Mouse (Mus musculus) forebrain, embryonic 12.5 days (tissue): ENCODE measurements around the gene Baz2b. TPM values are rescaled to one million over a fixed set of nuclear protein-coding genes. Genes with fewer than 3 reads are reported as not detected.
A peak's percentile ranks its signal among the peaks of the same experiment; 100 is the strongest.

Source experiments
- ATAC-seq: fragments of 200-750 bp; cut with Nextera tagmentation; 2 replicates; pipeline ENCODE4 v1.8.0; 2017; ENCODE audit warnings: moderate TSS enrichment; ENCODE audit not compliant: low FRiP score
- H3K27ac ChIP-seq: fragments of 300-500 bp; sonication (generic); 2 replicates; pipeline ENCODE4 v1.5.1; 2016; ENCODE audit warnings: mild to moderate bottlenecking
- H3K27me3 ChIP-seq: fragments of 300-500 bp; sonication (generic); 2 replicates; pipeline ENCODE4 v1.6.1; 2016; ENCODE audit warnings: mild to moderate bottlenecking
- H3K36me3 ChIP-seq: fragments of 300-500 bp; sonication (generic); replicated peaks from 2 replicates; pipeline ENCODE4 v1.6.1; 2016; ENCODE audit warnings: mild to moderate bottlenecking
- H3K4me1 ChIP-seq: fragments of 300-500 bp; sonication (generic); 2 replicates; pipeline ENCODE4 v1.6.1; 2016
- H3K4me2 ChIP-seq: fragments of 300-500 bp; sonication (generic); 2 replicates; pipeline ENCODE4 v1.6.1; 2016; ENCODE audit warnings: mild to moderate bottlenecking, moderate library complexity
- H3K4me3 ChIP-seq: fragments of 300-500 bp; sonication (generic); replicated peaks from 2 replicates; pipeline ENCODE4 v1.5.1; 2016; ENCODE audit warnings: mild to moderate bottlenecking
- H3K9ac ChIP-seq: fragments of 300-500 bp; sonication (generic); 2 replicates; pipeline ENCODE4 v1.6.1; 2016; ENCODE audit warnings: mild to moderate bottlenecking
- H3K9me3 ChIP-seq: fragments of 300-500 bp; sonication (generic); 2 replicates; pipeline ENCODE4 v1.6.1; 2016
- WGBS: fragments of 180-500 bp; shearing (Covaris S2); methylation state at CpG from one replicate; pipeline ENCODE4 v1.1.7; 2016; 5-methylcytosine and 5-hydroxymethylcytosine counted together
- polyA plus RNA-seq: library from polyadenylated mRNA; unstranded; fragments of >200 nt; fragmentation: Nextera tagmentation; extraction: Ambion mirVana; gene quantifications from 2 replicates; pipeline ENCODE4 v1.2.1, GENCODE M21; 2016

The Baz2b gene
- polyA plus RNA-seq, 1 experiment from 2014 or later, result 85.6 TPM

GRCm38 (mm10) chr2:60125049-60126004 lies 84.3 kb downstream of the Baz2b start:
- peaks cover 21% of the 10 kb centered on the region for H3K4me1 ChIP-seq
- peak overlapping the region; percentile 95 for H3K4me3 ChIP-seq
- H3K27me3 ChIP-seq, result no peaks in the 10 kb centered on the region
- H3K9ac ChIP-seq, result peak overlapping the region; percentile 99
- peak; percentile 76 for ATAC-seq
- peak overlapping the region; percentile 59 for H3K4me2 ChIP-seq
- peak overlapping the region; percentile 100 for H3K27ac ChIP-seq
- H3K36me3 ChIP-seq, result no peaks in the 10 kb centered on the region
- WGBS, result under 1% methylated on average over 56 of the region's 83 CpGs
- no peaks in the 10 kb centered on the region for H3K9me3 ChIP-seq

- ATAC-seq, result peak; percentile 72
- peaks cover 26% of the 10 kb centered on the region for H3K4me1 ChIP-seq
- under 1% methylated on average over 36 of the region's 47 CpGs for WGBS
Measured at GRCm38 (mm10) chr2:60124648-60125048, 85.0 kb downstream of the Baz2b start.

GRCm38 (mm10) chr2:60123911-60124647 lies 85.6 kb downstream of the Baz2b start:
- peak overlapping the region; percentile 100 for H3K27ac ChIP-seq
- ATAC-seq, result no peak
- peak overlapping the region; percentile 95 for H3K4me3 ChIP-seq
- 4% methylated on average over 13 of the region's 13 CpGs for WGBS
- H3K4me1 ChIP-seq, result peaks cover 30% of the 10 kb centered on the region
- no peaks in the 10 kb centered on the region for H3K36me3 ChIP-seq
- H3K9ac ChIP-seq, result peak overlapping the region; percentile 99
- H3K4me2 ChIP-seq, result peak overlapping the region; percentile 59
- no peaks in the 10 kb centered on the region for H3K27me3 ChIP-seq
- no peaks in the 10 kb centered on the region for H3K9me3 ChIP-seq

More at GRCm38 (mm10) chr2:60124648-60125048, 85.0 kb downstream of the Baz2b start:
- Histone ChIP-seq H3K9me3 (no peaks in the 10 kb centered on the region), H3K4me2 (peak overlapping the region; percentile 59), H3K36me3 (no peaks in the 10 kb centered on the region), H3K9ac (peak overlapping the region; percentile 99), H3K27me3 (no peaks in the 10 kb centered on the region), H3K27ac (peak overlapping the region; percentile 100), H3K4me3 (peak overlapping the region; percentile 95)

- no peak for ATAC-seq
- H3K27me3 ChIP-seq, result no peaks in the 10 kb centered on the region
- no peaks in the 10 kb centered on the region for H3K36me3 ChIP-seq
- no peaks in the 10 kb centered on the region for H3K9me3 ChIP-seq
- H3K4me2 ChIP-seq, result peak overlapping the region; percentile 43
- WGBS, result 37% methylated on average over 6 of the region's 6 CpGs
- H3K4me1 ChIP-seq, result peaks cover 36% of the 10 kb centered on the region
- H3K9ac ChIP-seq, result no peak overlapping the region
- peak overlapping the region; percentile 29 for H3K4me3 ChIP-seq
- no peak overlapping the region for H3K27ac ChIP-seq
Measured at GRCm38 (mm10) chr2:60123061-60123874, 86.4 kb downstream of the Baz2b start.

- H3K4me2 ChIP-seq, result peak overlapping the region; percentile 36; the same call in 1 of the 2 replicates
- peak overlapping the region; percentile 50; the same call in 1 of the 2 replicates for H3K27ac ChIP-seq
- no peak overlapping the region for H3K9ac ChIP-seq
- H3K27me3 ChIP-seq, result no peaks in the 10 kb centered on the region
- no peak overlapping the region for H3K4me3 ChIP-seq
- H3K36me3 ChIP-seq, result no peaks in the 10 kb centered on the region
- WGBS, result 18% methylated on average over 2 of the region's 2 CpGs
- H3K9me3 ChIP-seq, result no peaks in the 10 kb centered on the region
- peaks cover 43% of the 10 kb centered on the region for H3K4me1 ChIP-seq
- no peak for ATAC-seq
Measured at GRCm38 (mm10) chr2:60122188-60122587, 87.5 kb downstream of the Baz2b start.

GRCm38 (mm10) chr2:60120681-60121080 lies 89.0 kb downstream of the Baz2b start:
- ATAC-seq, result no peak
- H3K9ac ChIP-seq, result no peak overlapping the region
- H3K4me2 ChIP-seq, result no peak overlapping the region
- no peak overlapping the region for H3K4me3 ChIP-seq
- H3K9me3 ChIP-seq, result no peaks in the 10 kb centered on the region
- no peak overlapping the region for H3K27ac ChIP-seq
- peaks cover 55% of the 10 kb centered on the region for H3K4me1 ChIP-seq
- 51% methylated on average over 2 of the region's 2 CpGs for WGBS
- 0 out of 2 replicates have a peak, but pooled peaks cover 4% of the 10 kb centered on the region for H3K36me3 ChIP-seq
- no peaks in the 10 kb centered on the region for H3K27me3 ChIP-seq

GRCm38 (mm10) chr2:60118684-60119558 lies 90.7 kb downstream of the Baz2b start:
- Histone ChIP-seq H3K27ac (0 out of 2 replicates have a peak overlapping the region, but pooled peaks have one; percentile 61), H3K27me3 (no peaks in the 10 kb centered on the region), H3K4me3 (no peak overlapping the region), H3K9ac (no peak overlapping the region), H3K9me3 (no peaks in the 10 kb centered on the region), H3K4me2 (peak overlapping the region; percentile 31), H3K36me3 (0 out of 2 replicates have a peak, but pooled peaks cover 4% of the 10 kb centered on the region), H3K4me1 (peaks cover 60% of the 10 kb centered on the region)
- WGBS, result 25% methylated on average over 10 of the region's 10 CpGs
- ATAC-seq, result peak; percentile 42; the same call in 1 of the 2 replicates

GRCm38 (mm10) chr2:60117867-60118266 lies 91.8 kb downstream of the Baz2b start:
- Histone ChIP-seq H3K9ac (no peak overlapping the region), H3K9me3 (no peaks in the 10 kb centered on the region), H3K36me3 (0 out of 2 replicates have a peak, but pooled peaks cover 4% of the 10 kb centered on the region), H3K4me2 (no peak overlapping the region), H3K4me1 (peaks cover 63% of the 10 kb centered on the region), H3K27ac (0 out of 2 replicates have a peak overlapping the region, but pooled peaks have one; percentile 25), H3K27me3 (no peaks in the 10 kb centered on the region), H3K4me3 (no peak overlapping the region)
- ATAC-seq, result no peak
- 71% methylated on average over 9 of the region's 9 CpGs for WGBS

- no peaks in the 10 kb centered on the region for H3K9me3 ChIP-seq
- H3K4me2 ChIP-seq, result no peak overlapping the region
- H3K27me3 ChIP-seq, result no peaks in the 10 kb centered on the region
- 0 out of 2 replicates have a peak overlapping the region, but pooled peaks have one; percentile 13 for H3K27ac ChIP-seq
- no peak overlapping the region for H3K4me3 ChIP-seq
- WGBS, result 20% methylated on average over 12 of the region's 12 CpGs
- no peak for ATAC-seq
- H3K4me1 ChIP-seq, result peaks cover 51% of the 10 kb centered on the region
- H3K36me3 ChIP-seq, result peaks cover 8% of the 10 kb centered on the region
- no peak overlapping the region for H3K9ac ChIP-seq
Measured at GRCm38 (mm10) chr2:60115891-60116554, 93.6 kb downstream of the Baz2b start.

- H3K27ac ChIP-seq, result no peak overlapping the region
- ATAC-seq, result no peak
- H3K9me3 ChIP-seq, result no peaks in the 10 kb centered on the region
- no peak overlapping the region for H3K9ac ChIP-seq
- peaks cover 41% of the 10 kb centered on the region for H3K4me1 ChIP-seq
- H3K27me3 ChIP-seq, result no peaks in the 10 kb centered on the region
- H3K36me3 ChIP-seq, result peaks cover 11% of the 10 kb centered on the region
- no peak overlapping the region for H3K4me2 ChIP-seq
- H3K4me3 ChIP-seq, result no peak overlapping the region
- WGBS, result 82% methylated on average over 4 of the region's 4 CpGs
Measured at GRCm38 (mm10) chr2:60114901-60115300, 94.7 kb downstream of the Baz2b start.
